Mouse (Mus musculus): ENCODE measurements around the gene Lctl.
"Not testable (repeated sequence)": the region's sequence is repeated elsewhere in the genome, so short reads cannot be mapped to it uniquely, and the experiment has no call there.

The Lctl gene

DNA sequence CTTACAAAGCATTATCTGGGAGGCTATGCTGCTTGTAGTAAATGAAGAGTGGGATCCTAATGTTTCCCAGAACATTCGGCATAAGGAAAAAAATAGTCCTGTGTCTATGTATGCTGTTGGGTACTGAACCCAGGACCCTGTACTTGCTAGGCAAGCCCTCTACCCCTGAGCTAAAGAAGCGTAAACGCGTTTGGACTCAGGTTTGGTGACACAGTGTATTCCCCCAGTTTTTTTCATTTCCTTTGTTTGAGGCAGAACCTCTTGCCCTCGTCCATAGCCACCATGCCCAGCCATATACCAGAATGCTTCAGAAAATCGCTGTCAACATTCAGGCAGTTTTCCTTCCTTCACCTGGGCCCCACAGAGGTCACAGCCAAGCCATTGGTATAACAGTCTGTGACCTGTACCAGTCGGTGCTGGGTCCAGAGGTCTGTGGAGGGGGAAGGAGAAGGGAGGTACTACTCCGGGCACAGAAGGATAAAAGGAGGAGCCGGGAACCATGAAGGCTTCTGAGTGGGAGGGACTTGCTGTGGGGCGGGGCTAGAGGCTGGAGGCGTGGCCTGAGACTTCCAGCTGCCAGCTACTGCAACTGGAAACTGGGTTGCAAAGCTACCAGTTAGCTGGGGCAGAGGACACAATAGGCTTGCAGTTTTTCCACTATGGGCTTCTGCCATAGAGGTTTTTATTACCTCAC lies 3.8 kb downstream of the Lctl start:
- DNase-seq (ENCODE audit: low spot score), result no peak

DNA sequence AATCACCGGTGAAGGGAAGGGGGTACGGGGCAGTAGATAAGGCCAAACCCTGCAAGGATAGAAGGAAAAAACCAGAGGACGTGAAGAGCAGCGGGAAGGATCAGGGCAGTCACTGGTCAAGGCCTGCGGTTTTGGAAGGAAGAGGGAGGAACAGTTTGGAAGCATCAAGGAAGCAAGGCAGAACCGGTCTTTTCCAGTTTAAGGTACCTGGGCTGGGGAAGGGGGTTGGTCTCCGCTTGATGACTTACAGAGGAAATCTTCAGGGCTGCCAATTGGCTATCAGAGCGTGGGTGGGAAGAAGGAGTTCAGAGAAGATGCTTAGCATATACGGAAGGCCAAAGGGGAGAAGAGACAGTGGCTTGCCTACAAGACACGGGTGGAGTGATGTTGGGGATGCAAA lies 5.7 kb downstream of the Lctl start:
- no peak for DNase-seq (ENCODE audit: low spot score)

DNA sequence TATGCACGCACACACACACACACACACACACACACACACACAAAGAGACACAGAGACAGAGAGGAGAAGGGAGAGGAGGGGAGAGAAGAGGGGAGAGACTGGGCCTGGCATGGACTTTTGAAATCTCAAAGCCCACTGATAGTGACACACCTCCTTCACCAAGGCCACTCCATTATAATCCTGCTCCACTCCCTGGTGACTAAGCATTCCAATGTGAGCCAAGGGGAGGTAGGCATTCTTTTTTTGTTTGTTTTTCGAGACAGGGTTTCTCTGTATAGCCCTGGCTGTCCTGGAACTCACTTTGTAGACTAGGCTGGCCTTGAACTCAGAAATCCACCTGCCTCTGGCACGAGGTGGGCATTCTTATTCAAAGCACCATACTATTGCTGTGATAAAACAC lies 7.9 kb downstream of the Lctl start:
- DNase-seq (ENCODE audit: low spot score), result not testable (repeated sequence)

- DNase-seq (ENCODE audit: low spot score), result no peak
Observed at GRCm38 (mm10) chr9:64125307-64125706, 8.4 kb downstream of the Lctl start.

- no peak for DNase-seq (ENCODE audit: low spot score)
Observed at GRCm38 (mm10) chr9:64126121-64126520, 9.2 kb downstream of the Lctl start.

DNA sequence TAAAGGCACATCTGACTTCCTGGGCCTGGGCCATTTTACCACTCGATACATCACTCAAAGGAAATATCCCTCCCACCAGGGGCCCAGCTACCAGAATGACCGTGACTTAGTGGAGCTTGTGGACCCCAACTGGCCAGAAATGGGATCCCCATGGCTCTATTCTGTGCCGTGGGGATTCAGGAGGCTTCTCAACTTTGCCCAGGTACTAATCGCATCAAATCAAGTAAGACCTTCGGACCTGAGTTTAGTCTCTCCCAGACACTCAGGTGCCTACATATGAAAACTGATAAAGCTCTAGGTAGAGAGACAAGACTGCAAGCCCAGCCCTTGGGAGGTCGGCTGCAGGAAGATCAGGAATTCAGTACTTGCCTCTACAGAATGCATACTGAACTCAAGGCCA lies 14.7 kb downstream of the Lctl start:
- DNase-seq (ENCODE audit: low spot score), result no peak

GRCm38 (mm10) chr9:64138896-64139295 lies 21.9 kb downstream of the Lctl start:
- DNase-seq (ENCODE audit: low spot score), result peak; percentile 68

GRCm38 (mm10) chr9:64139879-64140278 lies 22.9 kb downstream of the Lctl start:
- no peak for DNase-seq (ENCODE audit: low spot score)

DNA sequence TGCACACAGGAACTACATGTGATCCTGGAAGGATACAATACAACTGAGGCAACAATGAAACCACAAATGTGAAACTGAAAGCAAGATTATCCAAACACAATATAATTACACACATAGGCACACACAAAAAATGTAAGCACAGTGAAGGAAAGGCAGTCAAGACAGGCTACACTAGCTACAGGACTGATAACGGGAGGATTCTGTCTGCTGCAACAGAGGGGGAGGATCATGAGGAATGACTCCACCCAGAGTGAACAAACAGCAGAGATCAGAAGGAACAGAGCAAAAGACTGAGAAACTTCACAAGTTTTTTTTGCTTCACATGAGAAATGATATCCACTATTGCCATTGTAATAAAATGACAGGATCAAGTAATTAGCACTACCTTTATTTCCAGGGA lies 39.7 kb downstream of the Lctl start:
- no peak for DNase-seq (ENCODE audit: low spot score)

GRCm38 (mm10) chr9:64160471-64160870 lies 43.5 kb downstream of the Lctl start:
- DNase-seq (ENCODE audit: low spot score), result no peak

- DNase-seq (ENCODE audit: low spot score), result not testable (repeated sequence)
Observed at GRCm38 (mm10) chr9:64169967-64170366, 53.0 kb downstream of the Lctl start.

GRCm38 (mm10) chr9:64172145-64172815 lies 55.3 kb downstream of the Lctl start:
- DNase-seq (ENCODE audit: low spot score), result no peak

DNA sequence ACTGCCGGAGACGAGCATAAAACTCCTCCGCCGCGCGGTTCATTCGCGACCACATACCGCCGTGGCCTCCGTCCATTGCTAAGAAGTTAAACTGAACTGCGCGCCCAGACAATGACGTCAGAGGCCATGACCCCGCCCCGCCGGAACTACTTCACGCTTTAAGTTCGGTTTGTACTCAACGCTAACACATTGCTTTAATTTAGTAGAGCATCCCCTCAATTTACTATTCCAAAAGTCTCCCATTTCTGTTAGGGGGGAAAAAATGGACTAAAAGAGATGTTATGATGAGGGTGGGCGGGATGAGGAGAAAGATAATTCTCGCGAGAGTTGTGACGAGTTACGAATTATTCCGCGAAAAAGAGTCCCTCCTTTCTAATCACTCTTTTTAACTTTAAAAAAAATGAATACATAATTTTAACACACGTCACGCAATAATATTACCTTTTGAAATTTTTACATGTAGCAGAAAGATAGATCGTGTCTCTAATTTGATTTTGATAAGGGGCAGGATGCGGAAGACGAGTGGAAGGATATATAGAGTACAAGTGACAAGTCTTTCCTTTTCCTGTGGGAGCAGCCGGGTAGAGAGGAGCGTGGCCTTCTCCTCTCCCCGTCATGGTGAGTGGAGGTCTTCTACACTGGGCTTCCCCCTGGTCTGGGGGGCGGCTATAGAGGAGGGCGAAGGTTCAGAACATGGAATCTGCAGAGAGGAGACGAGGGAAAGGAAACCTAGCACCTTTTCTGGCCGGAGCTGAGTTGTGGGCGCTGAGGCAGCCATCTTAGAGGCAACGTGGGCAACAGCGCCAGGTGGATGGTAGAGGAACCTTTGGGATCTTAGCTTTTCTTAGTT lies 56.1 kb downstream of the Lctl start, which contains the start of the genes Zwilch and Rpl4:
Gene Zwilch (minus strand): TSS at position 289 of the 850 bp plus-strand sequence.
Gene Rpl4 (plus strand): TSS at position 560 of the 850 bp plus-strand sequence.
- DNase-seq (ENCODE audit: low spot score), result peak; percentile 82

DNA sequence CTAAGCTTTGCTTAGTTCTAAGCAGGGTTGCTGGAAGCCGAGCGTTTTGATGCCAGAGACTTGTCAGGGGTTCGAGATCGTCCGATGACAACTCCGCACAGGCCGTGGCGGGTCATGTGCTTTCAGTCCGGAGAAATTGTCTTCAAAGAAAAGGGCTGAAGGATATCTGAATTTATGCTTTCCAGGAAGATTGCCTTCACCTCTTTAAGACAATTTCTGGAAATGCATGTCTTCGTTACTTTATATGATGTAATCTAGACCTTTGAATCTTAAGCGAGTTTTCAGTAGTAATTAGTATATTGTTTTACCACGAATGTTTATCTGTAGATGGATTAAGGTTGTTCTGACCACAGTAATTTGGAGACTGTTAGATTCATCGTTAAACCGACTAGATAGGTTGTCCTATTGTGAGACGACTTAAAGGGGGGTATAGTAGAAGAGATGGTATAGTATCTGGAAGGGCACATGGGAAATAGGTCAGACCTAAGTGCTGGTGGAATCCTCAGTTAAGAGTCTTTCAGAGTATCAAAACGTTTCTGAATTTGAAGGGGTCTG lies 56.8 kb downstream of the Lctl start:
- DNase-seq (ENCODE audit: low spot score), result no peak

DNA sequence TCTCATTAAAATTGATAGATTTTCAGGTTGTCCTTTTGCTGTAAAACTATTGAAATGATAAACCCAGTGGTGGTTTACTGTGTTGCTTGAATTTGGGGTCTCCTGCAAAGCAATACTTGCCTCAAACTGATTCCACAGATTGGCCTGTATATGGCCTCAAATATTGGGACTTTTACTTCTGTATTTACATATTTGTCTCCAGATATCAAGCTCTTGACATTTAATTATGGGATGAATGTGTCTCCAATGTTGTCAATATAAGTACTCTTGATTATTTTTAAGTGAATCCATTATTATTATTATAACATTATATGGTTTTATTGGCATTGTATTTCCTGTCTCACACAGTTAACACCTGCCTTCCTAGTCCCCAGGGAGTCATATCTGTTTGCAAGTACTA lies 57.4 kb downstream of the Lctl start:
- no peak for DNase-seq (ENCODE audit: low spot score)

GRCm38 (mm10) chr9:64174766-64175165 lies 57.8 kb downstream of the Lctl start:
- DNase-seq (ENCODE audit: low spot score), result no peak

DNA sequence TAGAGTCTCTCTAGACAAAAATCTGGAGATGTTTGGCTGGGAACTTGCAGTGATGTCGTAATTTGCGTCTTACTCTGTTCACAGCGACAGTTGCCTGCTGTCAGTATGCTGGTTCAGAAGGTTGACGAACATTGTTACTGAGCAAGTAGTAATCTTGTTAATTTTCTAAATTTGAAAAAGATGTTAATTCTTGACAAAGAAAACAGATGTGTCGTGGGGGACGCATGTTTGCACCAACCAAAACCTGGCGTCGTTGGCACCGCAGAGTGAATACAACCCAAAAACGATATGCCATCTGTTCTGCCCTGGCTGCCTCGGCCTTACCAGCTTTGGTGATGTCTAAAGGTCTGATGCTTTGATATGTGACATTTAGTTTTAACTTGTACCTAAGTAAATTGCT lies 58.4 kb downstream of the Lctl start:
- DNase-seq (ENCODE audit: low spot score), result no peak

GRCm38 (mm10) chr9:64178610-64178973 lies 61.6 kb downstream of the Lctl start:
- peak; percentile 20 for DNase-seq (ENCODE audit: low spot score)

DNA sequence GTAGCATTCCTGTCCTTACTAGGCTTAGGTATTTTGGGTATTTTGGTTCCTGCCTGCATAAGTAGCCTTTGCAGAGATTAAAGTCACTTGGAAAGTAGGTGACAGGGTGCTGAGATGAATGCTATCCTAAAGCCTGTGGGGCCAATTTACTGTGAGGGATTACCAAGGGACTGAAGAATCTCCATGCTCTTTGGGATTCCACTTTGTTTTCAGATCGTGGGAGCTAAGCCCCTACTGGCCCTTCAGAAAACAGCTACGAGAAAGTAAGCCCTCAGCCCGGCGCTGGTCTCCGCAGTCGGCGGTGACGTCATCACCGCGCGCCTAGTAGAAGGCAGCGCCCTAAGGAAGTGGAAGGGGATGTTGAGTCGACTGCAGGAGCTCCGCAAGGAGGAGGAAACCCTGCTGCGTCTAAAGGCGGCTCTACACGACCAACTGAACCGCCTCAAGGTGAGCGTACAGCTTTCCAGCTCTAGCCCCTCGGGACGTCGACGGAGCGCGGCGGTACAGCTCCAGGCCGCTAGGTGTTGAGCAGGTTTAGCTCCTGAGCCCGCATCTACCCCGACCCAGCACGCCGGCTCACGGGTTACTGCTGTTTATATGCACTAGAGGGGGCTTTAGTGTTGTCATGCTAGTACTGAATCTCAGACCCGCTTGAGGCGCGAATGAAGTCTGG lies 62.2 kb downstream of the Lctl start, which contains the start of gene Snapc5:
Gene Snapc5 (plus strand): TSS at position 301 of the 673 bp plus-strand sequence.
- DNase-seq (ENCODE audit: low spot score), result peak; percentile 93

DNA sequence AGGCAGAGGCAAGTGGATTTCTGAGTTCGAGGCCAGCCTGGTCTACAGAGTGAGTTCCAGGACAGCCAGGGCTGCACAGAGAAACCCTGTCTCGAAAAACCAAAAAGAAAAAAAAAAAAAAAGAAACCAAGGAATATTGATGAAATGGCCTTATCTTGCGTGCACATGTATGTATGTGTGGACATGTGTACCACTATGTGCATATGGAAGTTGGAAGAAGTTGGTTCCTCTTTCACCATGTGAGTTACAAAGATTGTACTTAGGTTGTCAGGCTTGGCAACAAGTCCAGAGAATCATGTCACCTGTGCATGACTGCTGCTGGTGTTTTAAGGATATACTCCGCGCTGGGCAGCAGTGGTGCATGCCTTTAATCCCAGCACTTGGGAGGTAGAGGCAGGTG lies 66.3 kb downstream of the Lctl start:
- DNase-seq (ENCODE audit: low spot score), result not testable (repeated sequence)

GRCm38 (mm10) chr9:64184166-64184840 lies 67.4 kb downstream of the Lctl start:
- no peak for DNase-seq (ENCODE audit: low spot score)

Measured in T-cell, adult 2 months (primary cell).